Comparison of ENCODE assay signal across 10 mouse cellular contexts in the genomic region with DNA sequence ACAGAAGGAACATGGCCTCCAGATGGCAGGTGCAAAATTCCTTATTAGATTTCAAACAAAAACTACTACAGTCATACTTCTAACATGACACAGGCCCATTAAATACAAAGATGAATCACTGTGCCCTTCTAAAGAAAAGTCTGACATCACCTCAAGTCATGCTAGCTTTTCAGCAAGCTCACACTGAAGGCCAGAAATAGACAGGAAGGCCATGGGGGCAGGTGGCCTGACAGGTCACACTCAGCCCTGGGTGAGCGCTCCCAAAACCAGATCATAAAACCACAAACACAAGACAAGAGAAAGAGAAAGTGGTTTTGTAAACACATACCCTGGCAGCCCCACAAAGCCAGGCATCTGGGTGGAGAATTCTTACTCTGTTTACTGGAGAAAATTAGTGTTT. TPM values are rescaled to one million over a fixed set of nuclear protein-coding genes. Genes with fewer than 3 reads are reported as not detected.
DNase-seq lines count a peak whose midpoint lies in the region; ATAC-seq and TF ChIP-seq lines count a peak whose summit lies in the region.
"Had no signal": no experiment of that assay in that cellular context is flagged by ENCODE, and none has a peak within 500 bp of the region (broad histone marks: within the 10 kb centered on the region; RNA-seq: fewer than 3 reads in every experiment).

No protein-coding gene starts in this region.

- intact Hi-C loops in gastrocnemius, postnatal 36 days (cut with DNase I) = no loop called here

- H3K4me3 ChIP-seq in spleen, adult 2 months (ENCODE audit: extremely low read depth, insufficient read depth, insufficient read length) = no peak overlapping the region
- no peak overlapping the region for H3K4me3 ChIP-seq in hindbrain, embryonic 13.5 days
- H3K4me3 ChIP-seq: stomach, embryonic 15.5 days had no signal

- peak; percentile 44 for ATAC-seq in granulocyte monocyte progenitor cell, adult 5-6 weeks (replicated peaks; ENCODE audit: poor library complexity, severe bottlenecking)
- ATAC-seq in hindbrain, embryonic 13.5 days (ENCODE audit: low FRiP score) = no peak
- ATAC-seq: hindbrain, embryonic 16.5 days had no signal

- no peak overlapping the region for H3K4me2 ChIP-seq in hindbrain, embryonic 13.5 days
- H3K4me2 ChIP-seq: stomach, embryonic 15.5 days had no signal

- TF ChIP-seq POLR2A in spleen, adult 2 months (IDR thresholded peaks at IDR 0.05; ENCODE audit: low read depth, low read length) = no peak

- no peak overlapping the region for H3K9ac ChIP-seq in hindbrain, embryonic 13.5 days
- H3K9ac ChIP-seq: stomach, embryonic 15.5 days had no signal

- H3K27ac ChIP-seq in spleen, adult 2 months (ENCODE audit: insufficient read depth, low read length) = 0 out of 2 replicates have a peak overlapping the region, but pooled peaks have one; percentile 3
- no peak overlapping the region for H3K27ac ChIP-seq in hindbrain, embryonic 13.5 days
- H3K27ac ChIP-seq: stomach, embryonic 15.5 days had no signal

- TF ChIP-seq CTCF in spleen, adult 2 months (IDR thresholded peaks at IDR 0.05; ENCODE audit: extremely low read depth, insufficient read depth, insufficient read length, insufficient replicate concordance) = no peak

- no peaks in the 10 kb centered on the region for H3K36me3 ChIP-seq in spleen, adult 2 months (ENCODE audit: control insufficient read depth, insufficient read depth, low read length)
- no peaks in the 10 kb centered on the region for H3K36me3 ChIP-seq in splenic B cell, adult 2 months (ENCODE audit: control insufficient read depth, insufficient read depth, low read length, poor library complexity, severe bottlenecking)
- peaks cover 27% of the 10 kb centered on the region for H3K36me3 ChIP-seq in hindbrain, embryonic 13.5 days

- H3K9me3 ChIP-seq in hindbrain, embryonic 13.5 days = 0 out of 2 replicates have a peak, but pooled peaks cover 3% of the 10 kb centered on the region
- H3K9me3 ChIP-seq: stomach, embryonic 15.5 days had no signal

- 9% methylated on average over 1 of the region's 1 CpGs for WGBS in spleen, adult 2 months
- 93% methylated on average over 1 of the region's 1 CpGs for WGBS in hindbrain, embryonic 13.5 days

- DNase-seq in gastrocnemius, adult 18-20 months (ENCODE audit: low spot score) = peak; percentile 60
- DNase-seq in gastrocnemius, postnatal 36 days = no peak
- DNase-seq in spleen, adult 2 months (ENCODE audit: low read depth in 1 of 2, low spot score in 2 of 2) = peak; percentile 40 to 43
- DNase-seq in spleen, postnatal 4 days (ENCODE audit: low spot score in 2 of 2) = no peak
- DNase-seq in splenic B cell, adult 2 months (ENCODE audit: low read depth, low spot score) = peak; percentile 74
- no peak for DNase-seq in frontal cortex, postnatal 10 days (ENCODE audit: low spot score in 2 of 2)

- H3K27me3 ChIP-seq in spleen, adult 2 months (ENCODE audit: control insufficient read depth, insufficient read depth, low read length) = no peaks in the 10 kb centered on the region
- no peaks in the 10 kb centered on the region for H3K27me3 ChIP-seq in splenic B cell, adult 2 months (ENCODE audit: control insufficient read depth, insufficient read depth, low read length, poor library complexity, severe bottlenecking)
- no peaks in the 10 kb centered on the region for H3K27me3 ChIP-seq in hindbrain, embryonic 13.5 days
- H3K27me3 ChIP-seq: stomach, embryonic 15.5 days had no signal

- H3K4me1 ChIP-seq in spleen, adult 2 months (ENCODE audit: control insufficient read depth, insufficient read depth, insufficient read length) = peaks cover 23% of the 10 kb centered on the region
- H3K4me1 ChIP-seq in hindbrain, embryonic 13.5 days (replicated peaks) = no peaks in the 10 kb centered on the region

RNA-seq across cellular contexts. Expression of gene Insr, which starts 32.3 kb away (rescaled TPM):
- 10 to 100 TPM; 53.7 to 56.4 TPM for total RNA-seq in gastrocnemius, adult 18-20 months (2021)
- total RNA-seq in gastrocnemius, postnatal 36 days (2021) = 10 to 100 TPM; 49.0 to 62.6 TPM
- 7.2 and 10.1 TPM in 2 replicates for polyA plus RNA-seq in spleen, adult 2 months (2012; rRNA removed)
- 24.1 and 27.3 TPM in 2 replicates for total RNA-seq in granulocyte monocyte progenitor cell, adult 5-6 weeks (2014; fragmentation: Nextera tagmentation)
- total RNA-seq in granulocyte monocyte progenitor cell, adult 5-6 weeks (2017) = 12.2 and 12.3 TPM in 2 replicates
- polyA plus RNA-seq in hindbrain, embryonic 13.5 days (2015; fragmentation: Nextera tagmentation; extraction: Ambion mirVana) = 54.5 and 56.1 TPM in 2 replicates

Comparison
In these comparisons a context has a peak if more than half of its experiments do, and no peak if none do; other contexts are left out.
1. DNase-seq: peak in gastrocnemius, adult 18-20 months (single experiment), spleen, adult 2 months (2 of 2) and splenic B cell, adult 2 months (single experiment); none in gastrocnemius, postnatal 36 days (0 of 2), spleen, postnatal 4 days (0 of 2) and frontal cortex, postnatal 10 days (0 of 2).